Mouse (Mus musculus): ENCODE data around the gene Mfn1. TPM values are rescaled to one million over a fixed set of nuclear protein-coding genes. Genes with fewer than 3 reads are reported as not detected.
A peak's percentile ranks its signal among the peaks of the same experiment; 100 is the strongest.

Gene Mfn1
- polyA plus RNA-seq (2011; ENCODE audit: insufficient read depth, insufficient read length, low read depth, missing spikeins), result 57.0 and 57.2 TPM in 2 replicates

DNA sequence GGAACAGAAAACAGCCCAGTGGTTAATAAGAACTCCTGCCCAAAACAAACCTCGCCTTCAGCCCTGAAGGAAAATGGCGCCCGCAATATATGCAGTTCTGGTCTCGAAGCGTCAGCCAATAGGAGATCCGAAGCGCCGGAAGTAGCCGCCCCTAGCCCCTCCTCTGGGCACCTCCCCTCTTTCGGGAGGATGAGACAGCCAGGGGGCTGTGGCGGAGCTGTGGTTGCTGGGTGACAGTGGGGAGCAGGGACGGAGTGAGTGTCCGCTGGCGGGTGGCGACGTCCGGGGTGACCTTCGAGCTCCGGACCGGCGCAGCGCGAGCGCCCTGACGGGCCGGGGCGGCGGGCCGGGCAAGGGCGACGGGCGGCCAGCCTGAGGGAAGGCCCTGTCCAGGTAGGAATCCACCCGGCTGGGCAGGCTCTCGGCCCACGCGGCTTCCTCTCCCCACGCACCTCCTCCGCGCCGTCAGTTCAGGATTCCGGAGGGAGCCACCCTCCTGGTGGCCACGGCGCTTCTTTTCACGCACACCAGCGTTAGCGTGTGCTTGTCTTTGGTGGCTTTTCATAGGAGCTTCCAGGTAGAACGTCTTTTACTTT is at the start of gene Mfn1:
Gene Mfn1 (plus strand): TSS at position 163 of the 596 bp plus-strand sequence.
- Histone ChIP-seq H3K27ac (ENCODE audit: insufficient read depth, low read length) (no peak within 1 kb of the TSS), H3K9ac (ENCODE audit: low read depth, poor library complexity, severe bottlenecking) (peak within 1 kb of the TSS; percentile 45)
- TF ChIP-seq POLR2A (IDR thresholded peaks at IDR 0.05; ENCODE audit: insufficient read depth, low read length) (no peak), CTCF (IDR thresholded peaks at IDR 0.05; ENCODE audit: low read depth, low read length) (no peak), EP300 (IDR thresholded peaks at IDR 0.05; ENCODE audit: insufficient read depth, low read depth, low read length) (no peak)

GRCm38 (mm10) chr3:32479961-32480360 is 49.3 kb upstream of the Mfn1 start:
- no peaks in the 10 kb centered on the region for H3K27me3 ChIP-seq (ENCODE audit: control insufficient read depth, insufficient read depth, low read length, poor library complexity, severe bottlenecking)
- TF ChIP-seq CTCF (IDR thresholded peaks at IDR 0.05; ENCODE audit: low read depth, low read length) (no peak), EP300 (IDR thresholded peaks at IDR 0.05; ENCODE audit: insufficient read depth, low read depth, low read length) (no peak), POLR2A (IDR thresholded peaks at IDR 0.05; ENCODE audit: insufficient read depth, low read length) (no peak)
- no peaks in the 10 kb centered on the region for H3K4me1 ChIP-seq (ENCODE audit: control insufficient read depth, insufficient read depth, low read length)
- no peaks in the 10 kb centered on the region for H3K9me3 ChIP-seq (replicated peaks; ENCODE audit: control insufficient read depth, insufficient read depth, low read length, poor library complexity, severe bottlenecking)
- H3K9ac ChIP-seq (ENCODE audit: low read depth, poor library complexity, severe bottlenecking), result no peak overlapping the region
- H3K27ac ChIP-seq (ENCODE audit: insufficient read depth, low read length), result no peak overlapping the region
- H3K4me3 ChIP-seq (ENCODE audit: low read depth, low read length), result no peak overlapping the region
- no peaks in the 10 kb centered on the region for H3K36me3 ChIP-seq (ENCODE audit: control insufficient read depth, insufficient read depth, low read length, poor library complexity, severe bottlenecking)

More for the DNA sequence above, at the start of gene Mfn1:
- no peaks in the 10 kb centered on the region; the same call in 1 of the 2 replicates for H3K36me3 ChIP-seq (ENCODE audit: control insufficient read depth, insufficient read depth, low read length, poor library complexity, severe bottlenecking)
- no peaks in the 10 kb centered on the region for H3K4me1 ChIP-seq (ENCODE audit: control insufficient read depth, insufficient read depth, low read length)
- no peaks in the 10 kb centered on the region for H3K27me3 ChIP-seq (ENCODE audit: control insufficient read depth, insufficient read depth, low read length, poor library complexity, severe bottlenecking)
- H3K4me3 ChIP-seq (ENCODE audit: low read depth, low read length), result peak within 1 kb of the TSS; percentile 67
- peaks cover 22% of the 10 kb centered on the region for H3K9me3 ChIP-seq (replicated peaks; ENCODE audit: control insufficient read depth, insufficient read depth, low read length, poor library complexity, severe bottlenecking)

DNA sequence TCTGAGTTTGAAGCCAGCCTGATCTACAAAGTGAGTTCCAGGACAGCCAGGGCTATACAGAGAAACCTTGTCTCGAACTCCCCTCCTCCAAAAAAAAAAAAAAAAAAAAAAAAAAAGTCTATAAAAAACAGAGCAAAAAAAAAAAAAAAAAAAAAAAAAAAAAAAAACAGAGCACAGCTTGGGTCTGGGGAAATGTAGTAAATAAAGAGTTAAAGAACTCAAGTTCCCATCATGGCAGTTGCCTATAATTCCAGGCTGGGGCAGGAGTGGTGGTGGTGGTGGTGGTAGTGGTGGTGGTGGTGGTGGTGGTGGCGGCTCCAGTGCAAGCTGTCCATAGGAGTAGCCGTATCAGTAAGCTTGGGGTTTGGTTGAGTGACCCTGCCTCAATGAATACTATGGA is 46.2 kb upstream of the Mfn1 start:
- Histone ChIP-seq H3K9ac (ENCODE audit: low read depth, poor library complexity, severe bottlenecking) (no peak overlapping the region), H3K36me3 (ENCODE audit: control insufficient read depth, insufficient read depth, low read length, poor library complexity, severe bottlenecking) (no peaks in the 10 kb centered on the region), H3K9me3 (replicated peaks; ENCODE audit: control insufficient read depth, insufficient read depth, low read length, poor library complexity, severe bottlenecking) (no peaks in the 10 kb centered on the region), H3K27me3 (ENCODE audit: control insufficient read depth, insufficient read depth, low read length, poor library complexity, severe bottlenecking) (no peaks in the 10 kb centered on the region), H3K4me3 (ENCODE audit: low read depth, low read length) (no peak overlapping the region), H3K4me1 (ENCODE audit: control insufficient read depth, insufficient read depth, low read length) (no peaks in the 10 kb centered on the region), H3K27ac (ENCODE audit: insufficient read depth, low read length) (no peak overlapping the region)
- TF ChIP-seq EP300 (IDR thresholded peaks at IDR 0.05; ENCODE audit: insufficient read depth, low read depth, low read length), result no peak
- TF ChIP-seq POLR2A (IDR thresholded peaks at IDR 0.05; ENCODE audit: insufficient read depth, low read length), result no peak
- TF ChIP-seq CTCF (IDR thresholded peaks at IDR 0.05; ENCODE audit: low read depth, low read length), result no peak

DNA sequence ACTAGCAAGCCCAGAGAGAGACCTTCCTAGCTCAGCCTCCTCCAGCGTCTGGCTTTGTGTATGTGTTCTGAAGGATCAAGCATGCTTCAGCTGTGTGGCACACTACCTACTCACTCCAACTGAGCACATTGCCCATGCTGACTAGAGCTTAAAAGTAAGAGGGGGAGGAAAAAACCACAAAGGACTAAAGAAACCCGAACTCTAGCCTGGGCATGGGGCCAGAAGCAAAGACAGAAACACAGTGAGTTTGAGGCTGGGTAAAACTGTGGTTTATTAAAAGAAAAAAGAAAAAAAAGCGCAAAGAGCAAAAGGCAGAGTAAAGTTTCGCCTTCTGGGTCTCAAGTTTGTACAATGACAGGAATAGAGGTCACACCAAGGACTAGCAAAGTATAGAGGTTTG is 42.7 kb upstream of the Mfn1 start:
- Histone ChIP-seq H3K9me3 (replicated peaks; ENCODE audit: control insufficient read depth, insufficient read depth, low read length, poor library complexity, severe bottlenecking) (no peaks in the 10 kb centered on the region), H3K27me3 (ENCODE audit: control insufficient read depth, insufficient read depth, low read length, poor library complexity, severe bottlenecking) (no peaks in the 10 kb centered on the region), H3K4me3 (ENCODE audit: low read depth, low read length) (no peak overlapping the region), H3K36me3 (ENCODE audit: control insufficient read depth, insufficient read depth, low read length, poor library complexity, severe bottlenecking) (no peaks in the 10 kb centered on the region), H3K9ac (ENCODE audit: low read depth, poor library complexity, severe bottlenecking) (no peak overlapping the region), H3K4me1 (ENCODE audit: control insufficient read depth, insufficient read depth, low read length) (no peaks in the 10 kb centered on the region), H3K27ac (ENCODE audit: insufficient read depth, low read length) (no peak overlapping the region)
- no peak for TF ChIP-seq CTCF (IDR thresholded peaks at IDR 0.05; ENCODE audit: low read depth, low read length)
- TF ChIP-seq EP300 (IDR thresholded peaks at IDR 0.05; ENCODE audit: insufficient read depth, low read depth, low read length), result no peak
- TF ChIP-seq POLR2A (IDR thresholded peaks at IDR 0.05; ENCODE audit: insufficient read depth, low read length), result no peak

GRCm38 (mm10) chr3:32488172-32488571 is 41.1 kb upstream of the Mfn1 start:
- Histone ChIP-seq H3K27ac (ENCODE audit: insufficient read depth, low read length) (no peak overlapping the region), H3K9me3 (replicated peaks; ENCODE audit: control insufficient read depth, insufficient read depth, low read length, poor library complexity, severe bottlenecking) (no peaks in the 10 kb centered on the region), H3K4me3 (ENCODE audit: low read depth, low read length) (no peak overlapping the region), H3K4me1 (ENCODE audit: control insufficient read depth, insufficient read depth, low read length) (no peaks in the 10 kb centered on the region), H3K36me3 (ENCODE audit: control insufficient read depth, insufficient read depth, low read length, poor library complexity, severe bottlenecking) (no peaks in the 10 kb centered on the region), H3K27me3 (ENCODE audit: control insufficient read depth, insufficient read depth, low read length, poor library complexity, severe bottlenecking) (no peaks in the 10 kb centered on the region), H3K9ac (ENCODE audit: low read depth, poor library complexity, severe bottlenecking) (no peak overlapping the region)
- TF ChIP-seq CTCF (IDR thresholded peaks at IDR 0.05; ENCODE audit: low read depth, low read length) (no peak), EP300 (IDR thresholded peaks at IDR 0.05; ENCODE audit: insufficient read depth, low read depth, low read length) (no peak), POLR2A (IDR thresholded peaks at IDR 0.05; ENCODE audit: insufficient read depth, low read length) (no peak)

DNA sequence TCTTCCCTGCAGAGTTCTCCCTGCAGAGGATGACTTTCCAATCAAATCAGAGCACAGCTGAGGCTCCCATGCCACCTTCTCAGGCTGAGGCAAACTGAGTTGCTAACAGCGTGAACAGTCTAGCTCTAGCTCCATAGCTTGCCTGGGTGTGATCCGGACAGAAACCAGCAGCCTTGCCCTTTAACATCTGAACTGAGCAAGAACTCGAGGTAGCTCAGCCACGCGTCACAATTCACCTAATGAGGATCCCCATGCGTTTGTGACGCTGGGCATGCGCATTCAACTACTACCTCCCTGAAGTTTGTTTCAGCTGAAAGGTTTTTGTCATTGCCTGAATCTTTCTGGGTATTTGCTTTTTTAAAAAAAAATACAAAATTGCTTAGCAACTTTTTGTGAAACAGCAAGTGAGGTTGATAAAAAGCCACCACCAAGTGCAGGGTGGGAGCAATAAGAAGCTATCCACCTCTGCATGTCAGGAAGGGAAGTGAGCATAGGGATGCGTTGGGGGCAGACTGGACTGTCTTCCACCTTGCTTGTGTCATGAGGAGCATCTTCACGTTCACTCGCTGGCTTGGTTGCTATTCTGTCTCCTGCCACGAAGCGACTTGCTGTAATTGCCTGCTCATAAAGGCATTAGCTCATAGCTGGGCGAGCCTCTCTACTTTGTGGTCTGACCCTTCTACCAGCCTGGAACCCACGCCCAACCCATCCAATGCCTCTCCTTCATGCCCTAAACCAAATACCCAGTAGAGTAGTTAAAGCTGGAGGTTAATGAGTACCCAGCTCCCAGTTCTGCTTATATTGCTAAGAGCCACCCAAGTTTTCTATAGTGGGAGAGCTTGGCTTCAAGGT is 39.0 kb upstream of the Mfn1 start:
- TF ChIP-seq CTCF (IDR thresholded peaks at IDR 0.05; ENCODE audit: low read depth, low read length) (no peak), POLR2A (IDR thresholded peaks at IDR 0.05; ENCODE audit: insufficient read depth, low read length) (no peak), EP300 (IDR thresholded peaks at IDR 0.05; ENCODE audit: insufficient read depth, low read depth, low read length) (no peak)
- H3K36me3 ChIP-seq (ENCODE audit: control insufficient read depth, insufficient read depth, low read length, poor library complexity, severe bottlenecking), result no peaks in the 10 kb centered on the region
- H3K4me1 ChIP-seq (ENCODE audit: control insufficient read depth, insufficient read depth, low read length), result no peaks in the 10 kb centered on the region
- H3K27ac ChIP-seq (ENCODE audit: insufficient read depth, low read length), result no peak overlapping the region
- no peak overlapping the region for H3K4me3 ChIP-seq (ENCODE audit: low read depth, low read length)
- H3K27me3 ChIP-seq (ENCODE audit: control insufficient read depth, insufficient read depth, low read length, poor library complexity, severe bottlenecking), result no peaks in the 10 kb centered on the region
- no peak overlapping the region for H3K9ac ChIP-seq (ENCODE audit: low read depth, poor library complexity, severe bottlenecking)
- H3K9me3 ChIP-seq (replicated peaks; ENCODE audit: control insufficient read depth, insufficient read depth, low read length, poor library complexity, severe bottlenecking), result no peaks in the 10 kb centered on the region

Data from ES-Bruce4 (cell line).